Mouse (Mus musculus) embryonic fibroblast, embryonic 13.5 days (primary cell): ENCODE results near the gene Uggt1. TPM values are rescaled to one million over a fixed set of nuclear protein-coding genes. Genes with fewer than 3 reads are reported as not detected.

Source experiments
- H3K27ac ChIP-seq: 2 replicates; pipeline ENCODE4 v1.5.1; 2012; ENCODE audit warnings: low read length, control low read depth, inconsistent platforms; ENCODE audit not compliant: insufficient read depth
- H3K4me1 ChIP-seq: 2 replicates; pipeline ENCODE4 v1.6.1; 2011; ENCODE audit warnings: low read length; ENCODE audit not compliant: control insufficient read depth, insufficient read depth
- H3K4me3 ChIP-seq: 2 replicates; pipeline ENCODE4 v1.5.1; 2011; ENCODE audit warnings: mild to moderate bottlenecking, control low read depth, low read length; ENCODE audit not compliant: insufficient read depth
- CTCF ChIP-seq: IDR thresholded peaks from 2 replicates; pipeline ENCODE4 v1.5.1; 2011; ENCODE audit warnings: mild to moderate bottlenecking, control low read depth, low read length, moderate library complexity, borderline replicate concordance; ENCODE audit not compliant: insufficient read depth
- POLR2A ChIP-seq: IDR thresholded peaks from 2 replicates; pipeline ENCODE4 v1.6.1; 2011; ENCODE audit warnings: low read depth, mild to moderate bottlenecking, control low read depth, low read length, moderate library complexity
- polyA plus RNA-seq: library from polyadenylated mRNA; stranded (reverse); fragments of >200 nt; gene quantifications from 2 replicates; pipeline ENCODE4 v1.2.4, GENCODE M21; 2011; ENCODE audit warnings: low read depth; ENCODE audit not compliant: missing spikeins, insufficient read length

The Uggt1 gene
- polyA plus RNA-seq, 1 experiment: 125 TPM

GRCm38 (mm10) chr1:36095423-36096272, 148.9 kb downstream of the Uggt1 start:
- Histone ChIP-seq H3K4me1 (no peaks in the 10 kb centered on the region), H3K4me3 (no peak overlapping the region), H3K27ac (no peak overlapping the region)
- TF ChIP-seq POLR2A: no peak
- no peak for TF ChIP-seq CTCF

GRCm38 (mm10) chr1:36093741-36094140, 150.8 kb downstream of the Uggt1 start:
- Histone ChIP-seq H3K27ac (no peak overlapping the region), H3K4me1 (peaks cover under 1% of the 10 kb centered on the region; the same call in 1 of the 2 replicates)
- no peak for TF ChIP-seq POLR2A
- TF ChIP-seq CTCF: no peak

GRCm38 (mm10) chr1:36091246-36091645, 153.3 kb downstream of the Uggt1 start:
- no peak overlapping the region for H3K27ac ChIP-seq
- peaks cover 8% of the 10 kb centered on the region for H3K4me1 ChIP-seq
- no peak overlapping the region for H3K4me3 ChIP-seq
- TF ChIP-seq POLR2A: no peak
- no peak for TF ChIP-seq CTCF

More at GRCm38 (mm10) chr1:36093741-36094140, 150.8 kb downstream of the Uggt1 start:
- H3K4me3 ChIP-seq: no peak overlapping the region

- no peak for TF ChIP-seq CTCF
- TF ChIP-seq POLR2A: no peak
- H3K27ac ChIP-seq: no peak overlapping the region
Observed at GRCm38 (mm10) chr1:36090722-36091110, 153.8 kb downstream of the Uggt1 start.

More at GRCm38 (mm10) chr1:36090722-36091110, 153.8 kb downstream of the Uggt1 start:
- Histone ChIP-seq H3K4me1 (peaks cover 8% of the 10 kb centered on the region), H3K4me3 (no peak overlapping the region)

Other genes starting within 250 kb of the Uggt1 start
- gene Hs6st1, start 176.3 kb downstream of the Uggt1 start, polyA plus RNA-seq: 64.9 and 96.5 TPM in 2 replicates
- gene Neurl3, start 30.0 kb upstream of the Uggt1 start, polyA plus RNA-seq: 0.46 TPM in 1 of 2 replicates, not detected in the other
- gene Arid5a, start 63.0 kb upstream of the Uggt1 start, polyA plus RNA-seq: 7.6 and 13.8 TPM in 2 replicates
- gene Kansl3, start 124.5 kb upstream of the Uggt1 start, polyA plus RNA-seq: 38.2 and 47.9 TPM in 2 replicates
- not detected in 2 replicates for gene Fer1l5, start 127.6 kb upstream of the Uggt1 start, polyA plus RNA-seq
- gene Lman2l, start 200.6 kb upstream of the Uggt1 start, polyA plus RNA-seq: 22.7 and 25.9 TPM in 2 replicates
- gene Cnnm4, start 226.9 kb upstream of the Uggt1 start, polyA plus RNA-seq: 10.4 and 11.6 TPM in 2 replicates